Mouse (Mus musculus) hindbrain, embryonic 11.5 days (tissue): Measurements from ENCODE around the gene Aars2. TPM values are rescaled to one million over a fixed set of nuclear protein-coding genes. Genes with fewer than 3 reads are reported as not detected.

Source experiments
- ATAC-seq: fragments of 200-750 bp; cut with Nextera tagmentation; 2 replicates; pipeline ENCODE4 v1.8.0; 2017; ENCODE audit warnings: mild to moderate bottlenecking, moderate TSS enrichment, moderate library complexity; ENCODE audit not compliant: low FRiP score
- DNase-seq: peaks from one replicate; pipeline ENCODE4 v3.0.0-alpha.2; 2015; ENCODE audit warnings: low spot score
- H3K27ac ChIP-seq: fragments of 300-500 bp; sonication (generic); 2 replicates; pipeline ENCODE4 v1.5.1; 2014; ENCODE audit warnings: mild to moderate bottlenecking, low read depth, low read length
- H3K27me3 ChIP-seq: fragments of 300-500 bp; sonication (generic); 2 replicates; pipeline ENCODE4 v1.6.1; 2014; ENCODE audit warnings: mild to moderate bottlenecking, low read length, moderate library complexity, mixed read lengths; ENCODE audit not compliant: control insufficient read depth, insufficient read depth
- H3K36me3 ChIP-seq: fragments of 300-500 bp; sonication (generic); 2 replicates; pipeline ENCODE4 v1.6.1; 2014; ENCODE audit warnings: mild to moderate bottlenecking, low read length, moderate library complexity, mixed read lengths; ENCODE audit not compliant: control insufficient read depth, insufficient read depth
- H3K4me1 ChIP-seq: fragments of 300-500 bp; sonication (generic); replicated peaks from 2 replicates; pipeline ENCODE4 v1.6.1; 2014; ENCODE audit warnings: low read length, mixed read lengths; ENCODE audit not compliant: control insufficient read depth, insufficient read depth
- H3K4me2 ChIP-seq: fragments of 300-500 bp; sonication (generic); replicated peaks from 2 replicates; pipeline ENCODE4 v1.6.1; 2014; ENCODE audit warnings: mild to moderate bottlenecking, low read depth, low read length
- H3K4me3 ChIP-seq: fragments of 300-500 bp; sonication (generic); 2 replicates; pipeline ENCODE4 v1.5.1; 2014; ENCODE audit warnings: low read depth, low read length
- H3K9ac ChIP-seq: fragments of 300-500 bp; sonication (generic); 2 replicates; pipeline ENCODE4 v1.6.1; 2014; ENCODE audit warnings: low read depth, low read length
- H3K9me3 ChIP-seq: fragments of 300-500 bp; sonication (generic); 2 replicates; pipeline ENCODE4 v1.6.1; 2016; ENCODE audit warnings: low read length; ENCODE audit not compliant: control insufficient read depth
- WGBS: fragments of 180-500 bp; shearing (Covaris S2); extraction: QIAGEN DNeasy Blood & Tissue Kit; methylation state at CpG from one replicate; pipeline ENCODE4 v1.1.7; 2014; 5-methylcytosine and 5-hydroxymethylcytosine counted together
- polyA plus RNA-seq: library from polyadenylated mRNA; unstranded; fragments of >200 nt; fragmentation: Nextera tagmentation; extraction: Ambion mirVana; gene quantifications from 2 replicates; pipeline ENCODE4 v1.2.1, GENCODE M21; 2014

Aars2 gene
- polyA plus RNA-seq, 1 experiment from 2014 or later: 13.0 TPM

- whole genome bisulfite sequencing: 95% methylated on average over 4 of the region's 4 CpGs
- no peaks in the 10 kb centered on the region for H3K36me3 ChIP-seq
- no peak for ATAC-seq
Measured at GRCm38 (mm10) chr17:45510871-45511270, 4.2 kb downstream of the Aars2 start.

GRCm38 (mm10) chr17:45511757-45512156 lies 5.1 kb downstream of the Aars2 start:
- 94% methylated on average over 4 of the region's 4 CpGs for WGBS
- Histone ChIP-seq H3K27me3 (no peaks in the 10 kb centered on the region), H3K4me1 (no peaks in the 10 kb centered on the region; the same call in 1 of the 2 replicates), H3K4me3 (no peak overlapping the region), H3K27ac (no peak overlapping the region), H3K36me3 (no peaks in the 10 kb centered on the region), H3K9ac (no peak overlapping the region), H3K9me3 (no peaks in the 10 kb centered on the region), H3K4me2 (no peak overlapping the region)
- no peak for DNase-seq
- ATAC-seq: no peak

More at GRCm38 (mm10) chr17:45510871-45511270, 4.2 kb downstream of the Aars2 start:
- Histone ChIP-seq H3K9ac (no peak overlapping the region), H3K27ac (no peak overlapping the region), H3K9me3 (no peaks in the 10 kb centered on the region), H3K27me3 (no peaks in the 10 kb centered on the region), H3K4me3 (no peak overlapping the region), H3K4me1 (no peaks in the 10 kb centered on the region; the same call in 1 of the 2 replicates), H3K4me2 (no peak overlapping the region)
- no peak for DNase-seq

- Histone ChIP-seq H3K4me1 (no peaks in the 10 kb centered on the region), H3K4me3 (no peak overlapping the region), H3K27me3 (no peaks in the 10 kb centered on the region), H3K4me2 (no peak overlapping the region), H3K9me3 (no peaks in the 10 kb centered on the region), H3K27ac (no peak overlapping the region), H3K9ac (no peak overlapping the region), H3K36me3 (0 out of 2 replicates have a peak, but pooled peaks cover 3% of the 10 kb centered on the region)
- ATAC-seq (0 out of 2 replicates have a peak, but pooled peaks have one; percentile 15), DNase-seq (no peak)
- 58% methylated on average over 15 of the region's 15 CpGs for WGBS
Measured at GRCm38 (mm10) chr17:45515204-45515726, 8.6 kb downstream of the Aars2 start.

GRCm38 (mm10) chr17:45515806-45516205 lies 9.2 kb downstream of the Aars2 start:
- 89% methylated on average over 10 of the region's 10 CpGs for WGBS
- Histone ChIP-seq H3K27me3 (no peaks in the 10 kb centered on the region), H3K4me1 (no peaks in the 10 kb centered on the region), H3K9ac (no peak overlapping the region), H3K27ac (no peak overlapping the region), H3K36me3 (0 out of 2 replicates have a peak, but pooled peaks cover 3% of the 10 kb centered on the region), H3K9me3 (no peaks in the 10 kb centered on the region), H3K4me3 (no peak overlapping the region), H3K4me2 (no peak overlapping the region)
- ATAC-seq: no peak
- no peak for DNase-seq

GRCm38 (mm10) chr17:45516488-45516887 lies 9.8 kb downstream of the Aars2 start:
- ATAC-seq: peak; percentile 44; the same call in 1 of the 2 replicates
- WGBS: 59% methylated on average over 8 of the region's 8 CpGs
- H3K4me3 ChIP-seq: no peak overlapping the region
- H3K27ac ChIP-seq: no peak overlapping the region
- no peak overlapping the region for H3K9ac ChIP-seq
- 0 out of 2 replicates have a peak, but pooled peaks cover 3% of the 10 kb centered on the region for H3K36me3 ChIP-seq
- no peak overlapping the region for H3K4me2 ChIP-seq
- DNase-seq: peak; percentile 88
- no peaks in the 10 kb centered on the region for H3K27me3 ChIP-seq
- H3K4me1 ChIP-seq: no peaks in the 10 kb centered on the region
- H3K9me3 ChIP-seq: no peaks in the 10 kb centered on the region

- 84% methylated on average over 21 of the region's 21 CpGs for WGBS
- H3K4me2 ChIP-seq: no peak overlapping the region
- no peak overlapping the region for H3K27ac ChIP-seq
- ATAC-seq (no peak), DNase-seq (no peak)
- no peaks in the 10 kb centered on the region for H3K9me3 ChIP-seq
- no peaks in the 10 kb centered on the region for H3K4me1 ChIP-seq
- no peaks in the 10 kb centered on the region for H3K27me3 ChIP-seq
- H3K4me3 ChIP-seq: no peak overlapping the region
- 0 out of 2 replicates have a peak, but pooled peaks cover 3% of the 10 kb centered on the region for H3K36me3 ChIP-seq
- H3K9ac ChIP-seq: no peak overlapping the region
Measured at GRCm38 (mm10) chr17:45517135-45517534, 10.5 kb downstream of the Aars2 start.

GRCm38 (mm10) chr17:45517549-45518215 lies 11.0 kb downstream of the Aars2 start:
- WGBS: 94% methylated on average over 28 of the region's 28 CpGs
- DNase-seq: no peak
- no peaks in the 10 kb centered on the region for H3K4me1 ChIP-seq
- no peak overlapping the region for H3K9ac ChIP-seq
- no peaks in the 10 kb centered on the region; the same call in 1 of the 2 replicates for H3K27me3 ChIP-seq
- ATAC-seq: no peak
- H3K4me2 ChIP-seq: no peak overlapping the region
- H3K9me3 ChIP-seq: no peaks in the 10 kb centered on the region
- 0 out of 2 replicates have a peak, but pooled peaks cover 3% of the 10 kb centered on the region for H3K36me3 ChIP-seq
- no peak overlapping the region for H3K4me3 ChIP-seq
- H3K27ac ChIP-seq: no peak overlapping the region

- no peak for ATAC-seq
- 0 out of 2 replicates have a peak, but pooled peaks cover 3% of the 10 kb centered on the region for H3K36me3 ChIP-seq
- no peak overlapping the region for H3K27ac ChIP-seq
Measured at GRCm38 (mm10) chr17:45518766-45519475, 12.3 kb downstream of the Aars2 start.

More at GRCm38 (mm10) chr17:45518766-45519475, 12.3 kb downstream of the Aars2 start:
- DNase-seq: no peak
- Histone ChIP-seq H3K9me3 (no peaks in the 10 kb centered on the region), H3K4me1 (no peaks in the 10 kb centered on the region), H3K27me3 (no peaks in the 10 kb centered on the region; the same call in none of the 2 replicates), H3K9ac (no peak overlapping the region), H3K4me2 (no peak overlapping the region), H3K4me3 (no peak overlapping the region)
- 86% methylated on average over 12 of the region's 12 CpGs for WGBS
